Mouse (Mus musculus) E14TG2a.4 (cell line): ENCODE results near the gene Aldh6a1.

Experiments
- H3K27me3 ChIP-seq: 2 replicates; pipeline ENCODE4 v1.6.1; 2014; ENCODE audit warnings: low read length, control low read depth; ENCODE audit not compliant: insufficient read depth
- H3K36me3 ChIP-seq: 2 replicates; pipeline ENCODE4 v1.6.1; 2014; ENCODE audit warnings: low read length, control low read depth; ENCODE audit not compliant: insufficient read depth
- H3K4me1 ChIP-seq: replicated peaks from 2 replicates; pipeline ENCODE4 v1.6.1; 2014; ENCODE audit warnings: low read depth, low read length, control low read depth
- H3K4me3 ChIP-seq: replicated peaks from 2 replicates; pipeline ENCODE4 v1.5.1; 2014; ENCODE audit warnings: mild to moderate bottlenecking, low read length
- H3K9me3 ChIP-seq: 2 replicates; pipeline ENCODE4 v1.6.1; 2014; ENCODE audit warnings: low read length, control low read depth
- CTCF ChIP-seq: conservative IDR thresholded peaks from 2 replicates; pipeline ENCODE4 v1.5.1; 2014; ENCODE audit warnings: low read length
- NANOG ChIP-seq: IDR thresholded peaks from 2 replicates; pipeline ENCODE4 v1.6.1; 2014; ENCODE audit warnings: borderline replicate concordance, low read length, mixed read lengths
- POU5F1 ChIP-seq: IDR thresholded peaks from 2 replicates; pipeline ENCODE4 v1.6.1; 2014; ENCODE audit warnings: low read length, borderline replicate concordance

Gene Aldh6a1

GRCm38 (mm10) chr12:84461416-84461815 is 10.6 kb upstream of the Aldh6a1 start:
- TF ChIP-seq CTCF: no peak
- H3K36me3 ChIP-seq: peaks cover 93% of the 10 kb centered on the region

GRCm38 (mm10) chr12:84459845-84460244 is 9.0 kb upstream of the Aldh6a1 start:
- H3K9me3 ChIP-seq: no peaks in the 10 kb centered on the region
- H3K36me3 ChIP-seq: peaks cover 90% of the 10 kb centered on the region
- 0 out of 2 replicates have a peak, but pooled peaks cover 5% of the 10 kb centered on the region for H3K4me1 ChIP-seq
- H3K4me3 ChIP-seq: no peak overlapping the region
- TF ChIP-seq POU5F1: no peak
- peak; percentile 15; the same call in 1 of the 2 replicates for TF ChIP-seq CTCF
- H3K27me3 ChIP-seq: no peaks in the 10 kb centered on the region

More at GRCm38 (mm10) chr12:84461416-84461815, 10.6 kb upstream of the Aldh6a1 start:
- 0 out of 2 replicates have a peak, but pooled peaks cover 5% of the 10 kb centered on the region for H3K4me1 ChIP-seq
- no peaks in the 10 kb centered on the region for H3K27me3 ChIP-seq
- H3K4me3 ChIP-seq: no peak overlapping the region
- H3K9me3 ChIP-seq: no peaks in the 10 kb centered on the region

- Histone ChIP-seq H3K4me3 (no peak overlapping the region), H3K4me1 (peaks cover 14% of the 10 kb centered on the region), H3K36me3 (peaks cover 73% of the 10 kb centered on the region), H3K27me3 (no peaks in the 10 kb centered on the region), H3K9me3 (no peaks in the 10 kb centered on the region)
- TF ChIP-seq NANOG (no peak), CTCF (no peak), POU5F1 (no peak)
These were observed 6.1 kb upstream of the Aldh6a1 start for GRCm38 (mm10) chr12:84456911-84457310.

- peak overlapping the region; percentile 99 for H3K4me3 ChIP-seq
- TF ChIP-seq NANOG (no peak), POU5F1 (no peak), CTCF (no peak)
- H3K9me3 ChIP-seq: no peaks in the 10 kb centered on the region
- no peaks in the 10 kb centered on the region for H3K27me3 ChIP-seq
- H3K36me3 ChIP-seq: peaks cover 27% of the 10 kb centered on the region
- peaks cover 23% of the 10 kb centered on the region for H3K4me1 ChIP-seq
These were observed 997 bp upstream of the Aldh6a1 start for GRCm38 (mm10) chr12:84451801-84452200.

- peak overlapping the region; percentile 99 for H3K4me3 ChIP-seq
- H3K9me3 ChIP-seq: no peaks in the 10 kb centered on the region
- TF ChIP-seq CTCF (no peak), NANOG (no peak), POU5F1 (no peak)
- peaks cover 8% of the 10 kb centered on the region; the same call in 1 of the 2 replicates for H3K27me3 ChIP-seq
- peaks cover 23% of the 10 kb centered on the region for H3K4me1 ChIP-seq
- peaks cover 17% of the 10 kb centered on the region for H3K36me3 ChIP-seq
These were observed 470 bp downstream of the Aldh6a1 start for GRCm38 (mm10) chr12:84450351-84450717.

GRCm38 (mm10) chr12:84449887-84450286 is 917 bp downstream of the Aldh6a1 start:
- TF ChIP-seq NANOG (no peak), CTCF (no peak), POU5F1 (no peak)
- Histone ChIP-seq H3K36me3 (peaks cover 13% of the 10 kb centered on the region), H3K9me3 (no peaks in the 10 kb centered on the region), H3K27me3 (peaks cover 8% of the 10 kb centered on the region; the same call in 1 of the 2 replicates), H3K4me3 (peak overlapping the region; percentile 99), H3K4me1 (peaks cover 23% of the 10 kb centered on the region)

GRCm38 (mm10) chr12:84448181-84448580 is 2.6 kb downstream of the Aldh6a1 start:
- Histone ChIP-seq H3K36me3 (no peaks in the 10 kb centered on the region), H3K4me1 (peaks cover 20% of the 10 kb centered on the region), H3K4me3 (no peak overlapping the region), H3K27me3 (peaks cover 8% of the 10 kb centered on the region; the same call in 1 of the 2 replicates), H3K9me3 (no peaks in the 10 kb centered on the region)
- TF ChIP-seq NANOG: no peak
- TF ChIP-seq POU5F1: no peak
- TF ChIP-seq CTCF: no peak

DNA sequence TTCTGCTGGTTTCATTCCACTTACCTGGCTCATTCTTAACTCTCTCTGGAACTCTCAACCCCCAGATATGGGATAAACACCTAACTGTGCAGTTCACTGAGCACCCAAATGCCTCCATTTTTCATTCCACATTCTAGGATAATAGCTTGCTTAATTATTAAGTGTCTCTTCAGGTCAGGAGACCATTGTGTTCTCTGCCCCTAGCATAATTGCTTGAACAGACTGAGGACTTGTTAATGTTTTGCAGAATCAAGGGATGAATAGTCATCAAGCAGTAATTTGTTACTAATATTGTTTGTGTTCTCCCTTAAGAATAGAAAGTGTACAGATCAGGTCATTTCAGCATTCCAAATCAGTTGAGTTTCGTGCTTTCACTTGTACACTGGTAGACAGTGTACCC is 3.4 kb downstream of the Aldh6a1 start:
- no peak for TF ChIP-seq NANOG
- no peak for TF ChIP-seq POU5F1
- TF ChIP-seq CTCF: no peak

GRCm38 (mm10) chr12:84442526-84442925 is 8.3 kb downstream of the Aldh6a1 start:
- H3K27me3 ChIP-seq: peaks cover 8% of the 10 kb centered on the region; the same call in 1 of the 2 replicates
- H3K4me3 ChIP-seq: no peak overlapping the region
- H3K4me1 ChIP-seq: no peaks in the 10 kb centered on the region
- no peak for TF ChIP-seq CTCF
- no peak for TF ChIP-seq POU5F1
- TF ChIP-seq NANOG: no peak
- no peaks in the 10 kb centered on the region for H3K9me3 ChIP-seq
- peaks cover 4% of the 10 kb centered on the region for H3K36me3 ChIP-seq

More for the DNA sequence above, 3.4 kb downstream of the Aldh6a1 start:
- Histone ChIP-seq H3K9me3 (no peaks in the 10 kb centered on the region), H3K4me1 (peaks cover 13% of the 10 kb centered on the region), H3K4me3 (no peak overlapping the region), H3K27me3 (peaks cover 8% of the 10 kb centered on the region; the same call in 1 of the 2 replicates), H3K36me3 (no peaks in the 10 kb centered on the region)

- H3K27me3 ChIP-seq: no peaks in the 10 kb centered on the region
- H3K9me3 ChIP-seq: no peaks in the 10 kb centered on the region
- no peak overlapping the region for H3K4me3 ChIP-seq
- H3K4me1 ChIP-seq: no peaks in the 10 kb centered on the region
- H3K36me3 ChIP-seq: peaks cover 4% of the 10 kb centered on the region
- no peak for TF ChIP-seq CTCF
These were observed 12.1 kb downstream of the Aldh6a1 start for GRCm38 (mm10) chr12:84438697-84439096.
